Mouse (Mus musculus) cerebellum, adult 8-10 months (tissue): ENCODE measurements around the gene Serhl.
"Not testable (repeated sequence)": the region's sequence is repeated elsewhere in the genome, so short reads cannot be mapped to it uniquely, and the experiment has no call there.

Experiments
- DNase-seq: peaks from one replicate; pipeline ENCODE4 v3.0.0; 2022

Gene Serhl

GRCm38 (mm10) chr15:83089429-83089605, at the start of gene Serhl:
TSS of gene Serhl (plus strand) at chr15:83089506.
- no peak for DNase-seq

GRCm38 (mm10) chr15:83040156-83040555, 49.1 kb upstream of the Serhl start:
- no peak for DNase-seq

- DNase-seq: no peak
Measured at GRCm38 (mm10) chr15:83042655-83043361, 46.5 kb upstream of the Serhl start.

DNA sequence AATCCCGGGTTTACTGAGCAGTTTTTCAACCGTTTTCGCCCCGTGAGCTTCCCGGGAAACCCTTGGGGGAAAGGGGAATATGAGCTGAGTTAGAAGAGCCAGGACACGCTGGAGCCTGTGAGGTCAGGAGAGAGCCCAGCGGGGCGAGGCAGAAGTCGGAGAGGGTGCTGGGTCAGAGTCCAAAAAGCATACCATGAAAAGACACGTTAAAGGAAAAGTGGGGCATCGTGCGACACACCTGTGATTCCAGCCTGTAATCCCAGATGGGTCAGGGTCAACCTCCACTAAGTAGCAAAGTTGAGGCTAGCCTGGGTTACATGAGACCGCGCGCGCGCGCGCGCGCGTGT, 46.0 kb upstream of the Serhl start:
- DNase-seq: no peak

GRCm38 (mm10) chr15:83045565-83045964, 43.7 kb upstream of the Serhl start:
- DNase-seq: not testable (repeated sequence)

DNA sequence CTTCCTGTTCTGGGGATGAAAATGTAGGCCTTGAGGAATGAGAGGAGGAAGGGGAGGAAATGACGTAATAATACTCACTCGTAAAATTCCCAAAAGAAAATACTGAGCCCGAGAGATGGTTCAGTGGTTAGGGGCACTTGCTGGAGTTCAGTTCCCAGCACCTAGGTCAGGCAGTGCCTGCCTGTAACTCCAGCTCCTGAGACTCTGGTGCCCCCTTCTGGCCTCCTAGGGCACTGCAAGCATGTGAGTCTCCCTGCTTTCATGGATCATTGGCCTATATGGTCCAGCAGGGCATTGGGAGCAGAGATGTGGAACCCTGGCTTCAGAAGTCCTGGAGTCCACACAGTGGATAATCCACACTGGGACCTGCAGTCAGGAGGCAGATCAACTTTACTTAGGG, 43.0 kb upstream of the Serhl start:
- DNase-seq: no peak

DNA sequence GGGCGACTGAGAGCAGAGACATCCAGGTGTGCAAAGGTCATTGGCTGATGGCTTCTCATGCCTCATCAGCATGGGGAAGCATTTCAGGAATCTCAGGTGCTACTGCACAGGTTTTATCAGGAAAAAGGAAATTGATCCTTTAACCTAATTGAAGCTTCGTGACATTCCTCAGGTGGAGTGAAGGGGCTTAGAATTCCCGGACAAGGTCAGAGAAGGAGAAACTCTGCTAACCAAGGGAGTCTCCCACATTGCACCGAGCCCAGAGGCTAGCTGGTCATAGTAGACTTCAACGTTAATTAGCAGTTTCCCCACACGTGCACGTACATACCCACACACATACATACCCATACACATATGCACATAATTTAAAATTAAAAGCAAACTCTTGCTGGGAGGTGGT, 42.6 kb upstream of the Serhl start:
- no peak for DNase-seq

DNA sequence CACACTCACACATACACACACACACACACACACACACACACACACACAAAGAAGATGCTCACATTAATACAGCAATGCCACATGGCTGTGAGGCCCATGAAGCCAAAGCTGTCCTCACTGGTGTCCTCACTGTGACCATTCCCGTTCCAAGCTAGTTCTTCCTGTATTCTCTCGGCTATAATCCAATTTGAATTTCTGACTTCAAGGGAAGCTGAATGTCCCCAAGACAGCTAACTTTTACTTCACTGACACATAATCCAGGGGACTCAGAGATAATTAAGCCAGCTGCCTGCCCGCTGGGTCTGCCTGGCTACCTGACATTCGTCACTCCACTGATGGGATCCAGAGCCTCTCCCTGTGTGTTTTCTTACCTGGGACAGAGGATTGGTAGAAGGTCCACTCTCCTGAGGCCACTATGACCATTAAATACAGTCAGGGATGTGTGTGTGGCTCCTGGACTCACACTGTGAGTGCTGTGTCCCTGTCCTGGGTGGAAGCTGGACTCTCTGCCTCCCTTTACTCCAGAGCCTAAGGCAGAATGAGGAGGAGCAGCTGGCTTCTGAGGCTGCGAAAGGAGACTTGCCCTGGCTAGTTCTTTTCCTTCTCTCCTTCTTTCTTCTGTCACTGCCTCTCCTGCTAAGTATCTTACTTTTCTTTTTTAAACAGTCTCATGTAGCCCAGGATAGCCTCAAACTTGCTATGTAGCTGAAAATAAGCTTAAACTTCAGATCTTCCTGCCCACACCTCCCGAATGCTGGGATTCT, 36.8 kb upstream of the Serhl start:
- DNase-seq: no peak

- DNase-seq: no peak
Measured at GRCm38 (mm10) chr15:83053261-83053660, 36.0 kb upstream of the Serhl start.

GRCm38 (mm10) chr15:83055569-83055968, 33.7 kb upstream of the Serhl start:
- no peak for DNase-seq

GRCm38 (mm10) chr15:83056378-83057083, 32.8 kb upstream of the Serhl start:
- DNase-seq: no peak

DNA sequence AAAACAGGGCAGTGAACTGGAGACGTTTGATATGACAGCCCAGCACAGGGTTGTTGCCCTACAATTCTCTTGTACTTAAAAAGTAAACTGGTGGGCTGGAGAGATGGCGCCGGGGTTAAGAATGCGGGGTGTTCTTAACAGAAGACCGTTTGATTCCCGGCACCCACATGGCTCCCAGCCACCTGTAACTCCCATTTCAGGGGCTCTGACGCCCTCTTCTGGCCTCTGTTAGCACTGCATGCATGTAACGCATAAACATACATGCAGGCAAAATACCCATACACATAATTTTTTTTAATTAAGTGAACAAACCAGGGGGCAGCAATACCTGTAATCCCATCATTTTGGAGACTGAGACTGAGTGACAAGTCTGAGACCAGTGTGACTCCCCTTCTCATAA, 31.8 kb upstream of the Serhl start:
- no peak for DNase-seq

GRCm38 (mm10) chr15:83059233-83059660, 30.1 kb upstream of the Serhl start:
- DNase-seq: no peak

- no peak for DNase-seq
Measured at GRCm38 (mm10) chr15:83061689-83062088, 27.6 kb upstream of the Serhl start.

DNA sequence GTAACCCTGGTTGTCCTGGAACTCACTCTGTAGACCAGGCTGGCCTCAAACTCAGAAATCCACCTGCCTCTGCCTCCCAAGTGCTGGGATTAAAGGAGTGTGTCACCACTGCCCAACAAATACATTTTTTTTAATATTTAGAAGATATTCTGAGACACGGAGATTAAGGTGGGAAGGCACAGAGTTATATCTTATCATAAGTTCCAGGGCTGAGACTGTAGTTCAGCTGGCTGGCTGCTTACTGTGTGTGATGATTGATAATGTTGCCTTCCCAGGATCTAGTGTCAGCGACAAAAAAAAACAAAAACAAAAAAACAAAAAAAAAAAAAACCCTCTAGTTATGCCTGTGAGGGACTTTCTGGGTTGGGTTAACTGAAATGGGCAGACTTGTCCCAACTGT, 26.7 kb upstream of the Serhl start:
- not testable (repeated sequence) for DNase-seq

- peak; percentile 13 for DNase-seq
Measured at GRCm38 (mm10) chr15:83065543-83065942, 23.8 kb upstream of the Serhl start.

DNA sequence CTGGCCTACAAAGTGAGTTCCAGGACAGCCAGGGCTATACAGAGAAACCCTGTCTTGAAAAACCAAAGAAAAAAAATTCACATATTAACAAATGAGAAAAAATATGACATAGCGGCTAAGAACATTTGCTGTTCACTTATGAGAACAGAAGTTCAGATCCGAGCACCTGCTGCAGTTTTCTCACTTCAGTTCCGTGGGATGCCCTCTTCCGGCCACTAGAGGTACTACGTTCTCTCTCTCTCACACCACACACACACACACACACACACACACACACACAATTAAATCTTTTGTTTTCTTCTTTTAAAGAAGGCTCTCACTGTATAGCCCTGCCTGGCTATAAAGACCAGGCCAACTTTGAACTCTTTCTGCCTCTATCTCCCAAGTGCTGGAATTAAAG, 21.0 kb upstream of the Serhl start:
- DNase-seq: no peak

DNA sequence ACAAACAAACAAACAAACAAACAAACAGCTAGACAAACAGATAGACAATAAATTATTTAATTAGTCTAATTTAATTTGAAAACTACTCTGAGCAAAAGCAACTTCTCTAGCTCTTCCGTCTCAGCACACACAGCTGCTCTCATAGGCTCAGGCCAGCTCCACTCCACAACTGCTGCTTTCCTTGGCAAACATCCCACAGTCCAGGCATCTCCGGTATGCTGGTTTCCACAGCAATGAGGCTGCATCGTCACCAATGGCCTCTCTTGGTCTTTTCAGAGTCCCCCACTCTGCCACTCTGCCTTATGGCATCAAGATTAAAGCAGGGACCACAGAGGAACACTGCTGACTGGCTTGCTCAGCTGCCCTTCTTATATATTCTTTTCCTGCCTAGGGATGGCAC, 18.4 kb upstream of the Serhl start:
- DNase-seq: no peak

DNA sequence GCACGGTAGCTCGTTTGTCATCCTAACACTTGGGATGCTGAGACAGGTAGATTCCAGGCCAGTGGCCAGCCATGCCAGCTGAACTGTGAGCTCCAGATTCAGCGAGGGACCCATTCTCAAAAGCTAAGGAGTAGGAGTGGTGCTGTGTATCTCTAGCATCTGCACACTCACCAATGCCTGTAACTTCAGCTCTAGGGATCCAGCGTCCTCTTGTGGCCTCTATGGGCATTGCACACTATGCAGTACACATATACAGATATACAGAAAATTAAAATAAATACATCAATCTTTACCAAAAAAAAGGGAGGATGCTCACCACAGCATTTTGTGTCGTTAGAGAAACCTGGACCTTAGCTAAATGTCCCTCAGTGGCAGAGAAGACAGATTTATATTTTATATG, 17.6 kb upstream of the Serhl start:
- DNase-seq: no peak

DNA sequence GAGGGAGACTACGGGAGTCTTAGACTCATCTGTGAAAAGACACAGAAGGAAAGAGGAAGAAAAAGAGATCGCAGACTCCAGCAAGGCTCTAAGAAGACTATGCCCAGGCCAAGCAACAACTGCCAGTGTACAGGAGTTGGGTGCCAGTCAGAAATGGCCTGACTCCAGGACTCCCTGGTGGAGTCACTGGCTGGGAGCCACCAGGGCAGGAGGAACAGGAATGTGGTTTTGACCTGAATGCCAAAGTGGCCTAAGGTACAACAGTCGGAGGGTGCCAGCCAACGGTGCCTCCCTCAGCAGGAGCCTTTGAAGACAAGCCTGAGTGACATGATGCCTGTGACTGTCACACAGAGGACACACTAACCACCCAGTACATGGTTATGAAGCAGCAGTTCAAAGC, 15.1 kb upstream of the Serhl start:
- no peak for DNase-seq

DNA sequence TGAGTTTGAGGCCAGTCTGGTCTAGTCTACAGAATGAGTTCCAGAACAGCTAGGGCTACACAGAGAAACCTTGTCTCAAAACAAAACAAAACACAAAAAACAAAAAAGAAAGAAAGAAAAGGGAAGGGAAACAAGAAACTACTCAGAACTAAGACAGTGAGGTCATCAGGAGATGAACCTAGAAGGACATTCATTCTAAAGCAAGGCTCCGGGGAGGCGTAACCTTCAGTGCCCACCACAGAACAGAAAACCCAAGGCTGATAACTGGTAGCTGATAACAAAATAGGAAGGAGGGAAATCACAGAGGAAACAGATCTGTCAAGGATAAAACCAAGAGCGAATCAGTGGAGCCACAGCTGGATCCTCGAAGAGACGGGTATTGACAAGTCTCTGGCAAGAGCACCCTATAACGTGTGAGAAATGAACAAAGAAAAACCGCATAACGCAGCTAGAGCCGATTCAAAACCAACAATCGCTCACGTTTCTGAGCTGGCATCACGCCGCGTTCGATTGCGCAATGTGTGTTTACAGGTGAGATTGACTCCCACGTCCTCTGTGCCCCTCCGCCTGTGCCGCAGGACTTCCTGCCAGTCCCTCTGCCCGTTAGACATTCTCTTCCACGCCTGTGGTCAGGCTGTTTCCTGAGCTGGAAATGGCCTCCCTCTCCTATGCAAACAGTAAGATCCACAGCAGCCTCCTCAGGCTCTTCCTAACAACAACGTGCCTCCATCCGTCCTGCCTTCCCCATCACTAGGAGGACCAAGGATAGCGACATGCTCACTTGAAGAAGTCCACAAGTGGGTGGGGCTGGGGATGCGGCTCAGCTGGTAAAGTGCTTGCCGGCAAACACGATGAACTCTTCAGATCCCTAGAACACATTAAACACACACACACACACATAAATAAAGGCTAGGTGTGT, 13.4 kb upstream of the Serhl start:
- no peak for DNase-seq

- no peak for DNase-seq
Measured at GRCm38 (mm10) chr15:83083530-83083929, 5.8 kb upstream of the Serhl start.

- no peak for DNase-seq
Measured at GRCm38 (mm10) chr15:83084022-83084640, 5.2 kb upstream of the Serhl start.
